Mouse (Mus musculus) midbrain, embryonic 16.5 days (tissue): ENCODE measurements at regions not wholly inside any gene's neighbourhood (a gene's known extent, or its start where the extent isn't known, plus 50 kb on each side); places are given as distances from the start of the nearest gene placed in this dataset.

Experiments used
- ATAC-seq: fragments of 200-750 bp; cut with Nextera tagmentation; 2 replicates; pipeline ENCODE4 v1.8.0; 2017; ENCODE audit warnings: moderate TSS enrichment
- H3K27ac ChIP-seq: fragments of 300-500 bp; sonication (generic); 2 replicates; pipeline ENCODE4 v1.5.1; 2014; ENCODE audit warnings: mild to moderate bottlenecking, low read length, mixed read lengths
- H3K27me3 ChIP-seq: fragments of 300-500 bp; sonication (generic); 2 replicates; pipeline ENCODE4 v1.6.1; 2014; ENCODE audit warnings: low read depth, low read length, mixed read lengths; ENCODE audit not compliant: control insufficient read depth, insufficient read depth
- H3K36me3 ChIP-seq: fragments of 300-500 bp; sonication (generic); 2 replicates; pipeline ENCODE4 v1.6.1; 2014; ENCODE audit warnings: mild to moderate bottlenecking, low read length, moderate library complexity, mixed read lengths; ENCODE audit not compliant: control insufficient read depth, insufficient read depth
- H3K4me1 ChIP-seq: fragments of 300-500 bp; sonication (generic); 2 replicates; pipeline ENCODE4 v1.6.1; 2014; ENCODE audit warnings: mild to moderate bottlenecking, low read length, mixed read lengths; ENCODE audit not compliant: control insufficient read depth, insufficient read depth
- H3K4me2 ChIP-seq: fragments of 300-500 bp; sonication (generic); 2 replicates; pipeline ENCODE4 v1.6.1; 2014; ENCODE audit warnings: mild to moderate bottlenecking, low read length, mixed read lengths
- H3K4me3 ChIP-seq: fragments of 300-500 bp; sonication (generic); 2 replicates; pipeline ENCODE4 v1.5.1; 2014; ENCODE audit warnings: low read depth, mild to moderate bottlenecking, low read length, moderate library complexity, mixed read lengths
- H3K9ac ChIP-seq: fragments of 300-500 bp; sonication (generic); 2 replicates; pipeline ENCODE4 v1.6.1; 2014; ENCODE audit warnings: low read depth, low read length, mixed read lengths
- H3K9me3 ChIP-seq: fragments of 300-500 bp; sonication (generic); replicated peaks from 2 replicates; pipeline ENCODE4 v1.6.1; 2014; ENCODE audit warnings: mild to moderate bottlenecking, low read length, mixed read lengths; ENCODE audit not compliant: control insufficient read depth, poor library complexity, severe bottlenecking
- WGBS: fragments of 180-500 bp; shearing (Covaris S2); extraction: QIAGEN DNeasy Blood & Tissue Kit; methylation state at CpG from one replicate; pipeline ENCODE4 v1.1.7; 2014; 5-methylcytosine and 5-hydroxymethylcytosine counted together

DNA sequence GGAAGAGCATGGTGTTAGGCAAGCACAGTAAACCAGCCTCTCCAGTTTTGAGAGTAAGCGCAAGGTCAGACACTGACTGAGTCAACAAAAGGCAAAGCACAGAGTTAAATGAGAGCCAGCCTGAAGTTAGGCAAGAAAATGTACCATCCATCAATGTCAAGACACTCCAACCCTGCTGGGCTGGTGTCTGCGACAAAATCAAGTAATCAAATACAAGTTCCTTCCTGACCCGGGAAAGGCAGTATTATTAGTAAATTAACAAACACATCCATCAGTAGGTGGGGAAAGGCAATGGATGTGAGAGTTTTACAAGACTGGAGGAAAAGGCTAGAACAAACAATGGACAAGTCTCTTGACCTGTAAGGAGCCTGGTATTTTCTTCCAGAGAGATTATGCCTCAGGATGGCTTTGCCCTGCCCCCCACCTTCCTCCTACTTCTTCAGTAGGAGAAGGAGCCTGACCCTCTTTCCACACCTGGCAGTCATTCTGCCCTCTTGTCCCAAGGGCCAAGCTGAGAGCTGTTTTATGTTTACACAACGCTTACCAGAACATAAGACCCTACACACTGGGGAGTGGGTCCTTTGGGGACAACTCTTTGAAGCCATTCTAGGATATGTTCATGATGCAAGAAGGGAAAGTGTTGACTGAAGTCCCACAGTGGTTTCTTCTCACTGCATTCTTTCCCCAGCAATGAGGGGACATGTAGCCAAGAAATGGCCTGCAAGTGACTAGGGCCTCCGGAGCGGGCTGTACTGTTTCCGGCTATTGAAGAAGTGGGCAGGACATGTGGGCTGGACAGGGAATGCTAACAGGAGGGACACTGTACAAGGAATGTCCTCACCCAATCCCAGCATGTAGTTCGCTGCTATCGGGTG, 461.7 kb upstream of the Gm10131 start:
- ATAC-seq, result no peak
- Histone ChIP-seq H3K9ac (no peak overlapping the region), H3K4me2 (no peak overlapping the region), H3K4me3 (no peak overlapping the region), H3K4me1 (no peaks in the 10 kb centered on the region), H3K36me3 (no peaks in the 10 kb centered on the region), H3K27ac (no peak overlapping the region), H3K27me3 (no peaks in the 10 kb centered on the region), H3K9me3 (no peaks in the 10 kb centered on the region)
- 82% methylated on average over 9 of the region's 9 CpGs for WGBS

DNA sequence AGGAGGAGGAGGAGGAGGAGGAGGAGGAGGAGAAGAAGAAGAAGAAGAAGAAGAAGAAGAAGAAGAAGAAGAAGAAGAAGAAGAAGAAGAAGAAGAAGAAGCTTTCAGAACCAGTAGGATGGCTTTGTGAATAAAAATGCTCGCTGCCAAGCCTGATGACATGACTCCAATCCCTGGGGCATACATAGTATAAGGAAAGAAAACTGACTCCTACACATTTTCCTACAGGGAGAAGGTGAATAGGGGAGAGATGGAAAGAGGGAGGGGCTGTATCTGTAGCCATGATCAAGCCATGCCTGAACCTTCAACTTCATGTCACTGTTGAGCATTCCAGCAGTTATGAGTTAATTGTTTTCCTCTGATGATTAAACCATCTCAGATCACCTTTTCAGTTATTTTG, 460.2 kb upstream of the Gm10131 start:
- no peaks in the 10 kb centered on the region for H3K27me3 ChIP-seq
- no peaks in the 10 kb centered on the region for H3K4me1 ChIP-seq
- H3K36me3 ChIP-seq, result no peaks in the 10 kb centered on the region
- H3K4me2 ChIP-seq, result no peak overlapping the region
- no peak overlapping the region for H3K27ac ChIP-seq
- no peaks in the 10 kb centered on the region for H3K9me3 ChIP-seq
- H3K4me3 ChIP-seq, result no peak overlapping the region
- no peak for ATAC-seq
- WGBS, result 95% methylated on average over 1 of the region's 1 CpGs
- no peak overlapping the region for H3K9ac ChIP-seq

DNA sequence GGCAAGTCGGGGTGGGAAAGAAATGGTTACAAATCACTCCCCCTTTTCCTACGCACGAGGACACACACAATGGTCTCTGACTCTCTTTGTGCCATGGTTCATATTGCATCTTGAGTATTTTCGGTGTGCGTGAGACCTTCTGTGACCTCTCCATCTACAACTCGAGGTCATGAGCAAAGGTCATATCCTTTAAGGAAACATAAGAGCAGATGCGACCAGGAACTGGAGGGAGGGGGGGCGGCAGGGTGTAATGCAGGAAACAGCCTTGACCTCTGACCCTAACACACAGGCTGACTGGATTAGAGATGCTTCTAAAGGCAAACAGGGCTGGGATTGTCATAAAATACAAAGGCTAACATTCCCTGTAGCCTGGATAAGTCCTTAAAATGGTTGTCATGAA, 450.7 kb upstream of the Gm10131 start:
- ATAC-seq, result no peak
- WGBS, result 51% methylated on average over 8 of the region's 8 CpGs
- Histone ChIP-seq H3K27ac (no peak overlapping the region), H3K4me2 (no peak overlapping the region), H3K9me3 (no peaks in the 10 kb centered on the region), H3K9ac (no peak overlapping the region), H3K36me3 (no peaks in the 10 kb centered on the region), H3K4me3 (no peak overlapping the region), H3K4me1 (no peaks in the 10 kb centered on the region), H3K27me3 (no peaks in the 10 kb centered on the region)

DNA sequence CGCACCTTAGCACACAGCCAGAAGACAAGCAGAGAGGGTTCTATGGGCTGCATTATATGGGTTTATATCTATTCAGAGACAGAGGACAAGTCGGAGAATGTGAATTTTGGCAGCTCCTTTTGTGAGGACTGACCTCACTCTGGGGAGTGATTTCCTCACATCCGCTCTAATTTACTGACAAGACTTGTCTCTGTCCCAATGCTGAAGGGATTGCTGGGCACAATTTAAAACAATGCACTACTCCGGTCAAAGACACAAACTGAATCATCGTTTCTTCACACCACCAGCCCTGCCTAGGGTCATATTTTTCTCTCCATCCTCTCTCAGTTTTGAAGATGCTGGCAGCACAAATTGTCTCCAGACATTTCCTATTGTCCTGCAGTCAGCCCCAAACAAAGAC, 438.2 kb upstream of the Gm10131 start:
- no peaks in the 10 kb centered on the region for H3K27me3 ChIP-seq
- no peaks in the 10 kb centered on the region for H3K9me3 ChIP-seq
- peaks cover 3% of the 10 kb centered on the region; the same call in 1 of the 2 replicates for H3K4me1 ChIP-seq
- H3K4me3 ChIP-seq, result no peak overlapping the region
- H3K36me3 ChIP-seq, result no peaks in the 10 kb centered on the region
- no peak overlapping the region for H3K9ac ChIP-seq
- no peak overlapping the region for H3K27ac ChIP-seq
- 73% methylated on average over 5 of the region's 5 CpGs for WGBS
- H3K4me2 ChIP-seq, result no peak overlapping the region
- ATAC-seq, result no peak

DNA sequence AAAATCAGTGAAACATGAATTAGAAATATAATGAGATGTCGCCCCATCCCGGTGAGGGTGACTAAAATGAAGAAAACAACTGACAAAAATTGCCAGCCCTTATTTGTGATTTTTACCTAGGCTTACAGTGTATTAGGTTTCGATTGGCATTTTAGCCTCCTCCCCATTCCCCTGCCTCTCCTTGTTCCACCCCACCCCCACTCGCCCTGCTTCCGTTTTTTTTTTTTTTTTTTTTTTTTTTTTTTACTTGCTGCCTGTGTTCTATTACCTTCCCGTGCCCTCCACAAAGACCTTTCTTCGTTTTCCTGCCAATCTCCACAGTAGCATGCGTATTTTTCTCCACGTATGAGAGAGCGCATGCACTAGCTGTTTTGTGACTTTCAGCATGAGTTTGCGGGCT, 435.3 kb upstream of the Gm10131 start:
- H3K9ac ChIP-seq, result no peak overlapping the region
- WGBS, result 17% methylated on average over 11 of the region's 11 CpGs

DNA sequence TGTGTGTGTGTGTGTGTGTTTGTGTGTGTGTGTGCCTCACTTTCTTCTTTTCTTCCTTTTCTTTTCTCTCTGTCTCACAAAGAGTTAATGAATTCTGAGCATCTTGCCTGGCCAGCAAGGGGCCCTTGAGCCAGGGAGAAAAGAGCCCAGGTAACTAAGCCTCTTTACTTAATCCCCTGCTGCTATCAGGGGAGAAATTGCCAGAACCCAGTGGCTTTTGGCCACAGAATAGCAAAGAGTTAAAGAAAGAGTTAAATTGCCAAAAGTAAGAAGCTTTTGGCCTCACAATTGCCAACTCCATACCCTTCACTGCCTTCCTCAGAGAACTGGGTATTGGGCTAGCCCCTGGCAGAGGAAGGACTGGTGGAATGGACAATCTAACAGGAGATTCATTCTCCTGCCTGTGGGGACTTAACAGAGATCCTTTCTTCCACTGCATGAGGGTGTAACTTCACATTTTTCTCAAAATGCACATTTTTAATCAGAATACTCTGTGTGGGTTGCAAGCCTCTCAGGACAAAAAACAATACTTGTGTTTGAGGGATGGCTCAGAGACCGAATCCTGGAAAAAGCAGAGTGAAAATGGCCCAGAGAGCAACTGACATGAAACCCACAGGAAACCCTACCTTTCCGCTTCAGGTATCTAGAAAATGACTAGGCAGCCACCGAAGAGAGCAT, 431.0 kb upstream of the Gm10131 start:
- Histone ChIP-seq H3K27me3 (no peaks in the 10 kb centered on the region), H3K4me1 (peaks cover 3% of the 10 kb centered on the region; the same call in 1 of the 2 replicates), H3K4me3 (no peak overlapping the region), H3K4me2 (no peak overlapping the region), H3K36me3 (no peaks in the 10 kb centered on the region), H3K9ac (no peak overlapping the region), H3K27ac (no peak overlapping the region), H3K9me3 (no peaks in the 10 kb centered on the region)
- no peak for ATAC-seq
- 62% methylated on average over 3 of the region's 3 CpGs for WGBS

More for the DNA sequence above, 435.3 kb upstream of the Gm10131 start:
- Histone ChIP-seq H3K4me2 (peak overlapping the region; percentile 30), H3K9me3 (no peaks in the 10 kb centered on the region), H3K27me3 (no peaks in the 10 kb centered on the region), H3K27ac (no peak overlapping the region), H3K36me3 (no peaks in the 10 kb centered on the region), H3K4me1 (peaks cover 3% of the 10 kb centered on the region; the same call in 1 of the 2 replicates), H3K4me3 (no peak overlapping the region)
- ATAC-seq, result no peak

DNA sequence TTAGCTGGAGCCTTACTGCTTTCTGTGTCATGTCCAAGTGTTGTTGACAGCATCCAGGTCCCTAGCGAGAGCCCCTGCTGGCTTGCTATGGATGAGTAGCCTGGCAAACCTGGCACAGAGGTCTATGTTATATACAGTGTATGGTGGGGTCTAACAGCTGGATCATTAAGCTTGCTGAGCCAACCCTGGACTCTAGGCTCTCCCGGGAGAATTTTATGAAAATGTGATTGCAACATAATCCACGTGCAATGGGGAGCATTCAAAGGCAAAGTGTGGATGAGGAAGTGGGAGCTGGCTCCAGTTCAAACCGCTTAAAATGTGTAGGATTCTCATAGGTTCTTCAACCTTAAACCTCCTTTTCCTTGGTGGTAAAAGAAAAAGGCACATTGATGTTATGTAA, 427.7 kb upstream of the Gm10131 start:
- Histone ChIP-seq H3K9me3 (no peaks in the 10 kb centered on the region), H3K4me2 (no peak overlapping the region), H3K36me3 (no peaks in the 10 kb centered on the region), H3K4me1 (no peaks in the 10 kb centered on the region), H3K9ac (no peak overlapping the region), H3K4me3 (no peak overlapping the region), H3K27me3 (no peaks in the 10 kb centered on the region), H3K27ac (no peak overlapping the region)
- WGBS, result 78% methylated on average over 4 of the region's 4 CpGs
- no peak for ATAC-seq

DNA sequence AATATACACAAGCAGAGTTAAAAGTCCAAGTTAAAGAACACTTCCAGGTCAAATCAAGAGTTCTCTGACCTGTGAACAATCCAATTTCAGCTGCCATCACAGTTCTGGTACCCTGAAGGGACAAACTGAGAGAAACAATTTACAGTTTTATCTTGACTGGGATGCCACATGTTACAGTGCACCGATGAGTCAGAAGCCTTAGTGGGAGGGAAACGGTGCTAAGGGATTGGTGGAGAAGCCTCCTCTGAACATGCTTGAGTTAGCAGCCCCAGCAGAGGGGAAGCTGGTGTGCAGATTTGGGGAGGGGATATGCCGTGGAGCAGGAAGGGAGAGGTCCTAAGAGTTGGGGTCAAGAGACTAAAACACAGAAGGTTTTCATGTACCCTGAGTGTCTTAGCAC, 423.9 kb upstream of the Gm10131 start:
- no peak for ATAC-seq
- 75% methylated on average over 3 of the region's 3 CpGs for WGBS

DNA sequence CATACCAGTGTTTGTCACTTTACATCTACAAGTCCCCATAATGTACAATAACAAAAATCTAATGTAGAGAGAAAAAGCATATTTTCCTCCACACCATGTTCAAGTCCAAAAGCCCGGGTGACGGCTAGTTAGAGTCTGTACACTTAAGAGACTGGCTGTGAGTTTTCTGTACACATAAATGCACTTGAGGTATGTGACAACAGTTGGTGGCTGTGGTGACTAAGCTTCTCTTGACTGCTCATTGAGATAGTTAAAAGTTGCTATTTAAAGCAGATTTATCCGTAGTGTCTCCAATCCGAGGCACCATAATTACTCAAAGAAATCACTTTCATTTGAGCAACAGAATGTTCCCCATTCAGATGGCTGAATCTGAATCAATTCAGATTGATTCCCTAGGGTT, 421.9 kb upstream of the Gm10131 start:
- H3K27ac ChIP-seq, result no peak overlapping the region
- H3K9ac ChIP-seq, result no peak overlapping the region
- no peak overlapping the region for H3K4me2 ChIP-seq
- no peaks in the 10 kb centered on the region for H3K36me3 ChIP-seq
- H3K27me3 ChIP-seq, result no peaks in the 10 kb centered on the region
- ATAC-seq, result no peak
- peaks cover 4% of the 10 kb centered on the region; the same call in 1 of the 2 replicates for H3K4me1 ChIP-seq
- no peaks in the 10 kb centered on the region for H3K9me3 ChIP-seq
- no peak overlapping the region for H3K4me3 ChIP-seq
- WGBS, result 73% methylated on average over 4 of the region's 4 CpGs

More for the DNA sequence above, 423.9 kb upstream of the Gm10131 start:
- no peak overlapping the region for H3K4me2 ChIP-seq
- no peak overlapping the region for H3K27ac ChIP-seq
- H3K4me3 ChIP-seq, result no peak overlapping the region
- no peaks in the 10 kb centered on the region for H3K36me3 ChIP-seq
- H3K9ac ChIP-seq, result no peak overlapping the region
- peaks cover 4% of the 10 kb centered on the region; the same call in 1 of the 2 replicates for H3K4me1 ChIP-seq
- no peaks in the 10 kb centered on the region for H3K27me3 ChIP-seq
- no peaks in the 10 kb centered on the region for H3K9me3 ChIP-seq
